Mouse (Mus musculus) embryonic facial prominence, embryonic 15.5 days (tissue): ENCODE measurements around the gene Cyp19a1. TPM values are rescaled to one million over a fixed set of nuclear protein-coding genes. Genes with fewer than 3 reads are reported as not detected.

Source experiments
- ATAC-seq: fragments of 200-750 bp; cut with Nextera tagmentation; 2 replicates; pipeline ENCODE4 v1.8.0; 2017; ENCODE audit warnings: low read depth, moderate TSS enrichment; ENCODE audit not compliant: insufficient number of reproducible peaks, low FRiP score, low TSS enrichment
- H3K27ac ChIP-seq: fragments of 300-500 bp; sonication (generic); replicated peaks from 2 replicates; pipeline ENCODE4 v1.5.1; 2015; ENCODE audit warnings: mild to moderate bottlenecking, inconsistent platforms
- H3K27me3 ChIP-seq: fragments of 300-500 bp; sonication (generic); 2 replicates; pipeline ENCODE4 v1.6.1; 2015; ENCODE audit warnings: inconsistent platforms
- H3K36me3 ChIP-seq: fragments of 300-500 bp; sonication (generic); 2 replicates; pipeline ENCODE4 v1.6.1; 2015; ENCODE audit warnings: mild to moderate bottlenecking, inconsistent platforms
- H3K4me1 ChIP-seq: fragments of 300-500 bp; sonication (generic); 2 replicates; pipeline ENCODE4 v1.6.1; 2015; ENCODE audit warnings: inconsistent platforms
- H3K4me2 ChIP-seq: fragments of 300-500 bp; sonication (generic); replicated peaks from 2 replicates; pipeline ENCODE4 v1.6.1; 2015; ENCODE audit warnings: mild to moderate bottlenecking, inconsistent platforms
- H3K4me3 ChIP-seq: fragments of 300-500 bp; sonication (generic); replicated peaks from 2 replicates; pipeline ENCODE4 v1.5.1; 2015; ENCODE audit warnings: mild to moderate bottlenecking, inconsistent platforms
- H3K9ac ChIP-seq: fragments of 300-500 bp; sonication (generic); 2 replicates; pipeline ENCODE4 v1.6.1; 2015; ENCODE audit warnings: inconsistent platforms
- H3K9me3 ChIP-seq: fragments of 300-500 bp; sonication (generic); replicated peaks from 2 replicates; pipeline ENCODE4 v1.6.1; 2016; ENCODE audit warnings: inconsistent platforms
- WGBS: fragments of 180-500 bp; shearing (Covaris S2); methylation state at CpG from one replicate; pipeline ENCODE4 v1.1.7; 2015; 5-methylcytosine and 5-hydroxymethylcytosine counted together
- polyA plus RNA-seq: library from polyadenylated mRNA; unstranded; fragments of >200 nt; fragmentation: Nextera tagmentation; extraction: Ambion mirVana; gene quantifications from 2 replicates; pipeline ENCODE4 v1.2.1, GENCODE M21; 2015

Cyp19a1 gene
- polyA plus RNA-seq, 1 experiment from 2014 or later: not detected

DNA sequence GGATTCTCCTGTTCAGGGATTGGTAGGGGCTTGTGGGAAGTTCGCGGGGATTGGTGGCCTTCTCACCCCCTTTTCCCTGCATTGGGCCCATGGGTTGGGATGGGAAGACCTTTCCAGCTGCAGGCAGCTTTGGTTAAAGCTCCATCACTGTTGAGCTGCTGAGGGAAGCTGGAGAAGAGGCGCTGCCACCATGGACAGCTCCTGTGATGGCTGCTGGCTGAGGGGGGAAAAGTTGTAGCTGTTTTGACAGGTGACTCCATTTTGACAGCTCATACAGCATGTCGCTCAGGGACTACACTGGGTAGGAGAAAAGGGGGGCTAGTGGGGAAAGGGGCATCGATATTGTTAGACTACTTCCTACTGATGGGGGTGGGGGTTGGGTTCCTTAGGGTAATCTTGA is 3.0 kb upstream of the Cyp19a1 start:
- H3K4me1 ChIP-seq: no peaks in the 10 kb centered on the region
- H3K4me3 ChIP-seq: no peak overlapping the region
- no peak overlapping the region for H3K4me2 ChIP-seq
- no peaks in the 10 kb centered on the region for H3K36me3 ChIP-seq
- H3K9ac ChIP-seq: no peak overlapping the region
- ATAC-seq: no peak
- H3K27ac ChIP-seq: no peak overlapping the region
- H3K27me3 ChIP-seq: no peaks in the 10 kb centered on the region
- WGBS: 35% methylated on average over 5 of the region's 5 CpGs
- H3K9me3 ChIP-seq: no peaks in the 10 kb centered on the region

GRCm38 (mm10) chr9:54269987-54270386 is 2.1 kb upstream of the Cyp19a1 start:
- Histone ChIP-seq H3K4me3 (no peak overlapping the region), H3K4me2 (no peak overlapping the region), H3K9ac (no peak overlapping the region), H3K36me3 (no peaks in the 10 kb centered on the region), H3K27ac (no peak overlapping the region), H3K4me1 (no peaks in the 10 kb centered on the region), H3K27me3 (no peaks in the 10 kb centered on the region), H3K9me3 (no peaks in the 10 kb centered on the region)
- no peak for ATAC-seq
- 71% methylated on average over 6 of the region's 6 CpGs for WGBS

- Histone ChIP-seq H3K9me3 (no peaks in the 10 kb centered on the region), H3K27ac (no peak overlapping the region), H3K27me3 (no peaks in the 10 kb centered on the region), H3K4me2 (no peak overlapping the region), H3K4me3 (no peak overlapping the region), H3K4me1 (no peaks in the 10 kb centered on the region), H3K36me3 (no peaks in the 10 kb centered on the region), H3K9ac (no peak overlapping the region)
- WGBS: 71% methylated on average over 4 of the region's 4 CpGs
- ATAC-seq: no peak
Measured at GRCm38 (mm10) chr9:54264754-54265153, 3.2 kb downstream of the Cyp19a1 start.

DNA sequence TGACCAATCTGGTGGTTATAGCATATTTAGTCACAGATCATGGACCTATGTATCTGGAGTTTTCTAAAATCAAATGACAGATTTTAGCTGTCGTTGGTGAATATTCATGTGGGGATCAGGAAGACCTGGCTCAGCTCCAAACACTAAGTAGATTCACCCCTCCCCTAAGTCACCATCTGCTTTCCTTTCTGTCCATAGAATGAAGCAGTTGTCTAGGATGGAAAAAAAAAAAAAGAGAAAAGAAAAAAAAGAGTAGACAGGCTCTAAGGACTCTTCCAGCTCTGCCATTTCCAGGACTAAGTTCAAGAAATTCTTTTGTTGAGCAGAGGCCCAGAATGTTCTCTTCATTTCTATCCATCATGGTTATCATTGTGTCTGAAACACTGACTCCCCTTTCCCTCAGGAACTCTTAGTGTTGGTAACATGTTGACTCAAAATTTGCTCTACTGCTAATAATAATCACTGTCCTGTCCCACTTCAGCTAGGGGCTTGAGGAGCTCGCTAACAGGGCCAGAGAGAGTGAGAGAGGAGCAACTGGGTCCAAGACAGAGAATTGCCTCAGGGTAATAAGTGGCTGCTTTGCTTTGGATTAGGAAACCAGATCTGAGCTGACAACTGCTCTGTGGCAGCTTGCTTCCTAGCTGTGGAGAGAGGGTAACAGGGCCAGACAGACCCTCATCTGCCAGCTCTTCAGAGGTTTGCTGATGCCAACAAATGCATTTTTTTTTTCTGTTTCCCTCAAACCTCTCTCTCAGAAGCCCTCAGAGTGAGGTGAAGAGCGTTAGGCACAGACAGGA is 22.8 kb downstream of the Cyp19a1 start:
- ATAC-seq: no peak
- no peaks in the 10 kb centered on the region for H3K36me3 ChIP-seq
- H3K27me3 ChIP-seq: no peaks in the 10 kb centered on the region
- no peak overlapping the region for H3K4me3 ChIP-seq
- H3K9me3 ChIP-seq: no peaks in the 10 kb centered on the region
- H3K4me1 ChIP-seq: peaks cover 7% of the 10 kb centered on the region
- no peak overlapping the region for H3K27ac ChIP-seq
- no peak overlapping the region for H3K9ac ChIP-seq
- H3K4me2 ChIP-seq: no peak overlapping the region
- WGBS: 41% methylated on average over 3 of the region's 3 CpGs

GRCm38 (mm10) chr9:54227580-54227979 is 40.3 kb downstream of the Cyp19a1 start:
- H3K9ac ChIP-seq: no peak overlapping the region
- no peaks in the 10 kb centered on the region for H3K4me1 ChIP-seq
- no peak overlapping the region for H3K4me3 ChIP-seq
- no peaks in the 10 kb centered on the region for H3K9me3 ChIP-seq
- no peak for ATAC-seq
- no peaks in the 10 kb centered on the region for H3K27me3 ChIP-seq
- H3K27ac ChIP-seq: no peak overlapping the region
- no peak overlapping the region for H3K4me2 ChIP-seq
- 39% methylated on average over 6 of the region's 6 CpGs for WGBS
- H3K36me3 ChIP-seq: no peaks in the 10 kb centered on the region

- no peak overlapping the region for H3K27ac ChIP-seq
- H3K36me3 ChIP-seq: no peaks in the 10 kb centered on the region
- no peak for ATAC-seq
- no peak overlapping the region for H3K4me3 ChIP-seq
- H3K9ac ChIP-seq: no peak overlapping the region
- no peaks in the 10 kb centered on the region for H3K4me1 ChIP-seq
- H3K9me3 ChIP-seq: no peaks in the 10 kb centered on the region
- no peaks in the 10 kb centered on the region for H3K27me3 ChIP-seq
- H3K4me2 ChIP-seq: no peak overlapping the region
- WGBS: 64% methylated on average over 5 of the region's 5 CpGs
Measured at GRCm38 (mm10) chr9:54216511-54216910, 51.4 kb downstream of the Cyp19a1 start.

GRCm38 (mm10) chr9:54214881-54215280 is 53.0 kb downstream of the Cyp19a1 start:
- H3K4me2 ChIP-seq: no peak overlapping the region
- H3K9me3 ChIP-seq: no peaks in the 10 kb centered on the region
- no peak overlapping the region for H3K9ac ChIP-seq
- no peaks in the 10 kb centered on the region for H3K27me3 ChIP-seq
- H3K4me3 ChIP-seq: no peak overlapping the region
- WGBS: 79% methylated on average over 9 of the region's 9 CpGs
- no peak for ATAC-seq
- H3K36me3 ChIP-seq: no peaks in the 10 kb centered on the region
- H3K27ac ChIP-seq: no peak overlapping the region
- H3K4me1 ChIP-seq: no peaks in the 10 kb centered on the region

GRCm38 (mm10) chr9:54194790-54195189 is 73.1 kb downstream of the Cyp19a1 start:
- H3K4me2 ChIP-seq: no peak overlapping the region
- H3K27me3 ChIP-seq: no peaks in the 10 kb centered on the region
- ATAC-seq: no peak
- H3K27ac ChIP-seq: no peak overlapping the region
- 73% methylated on average over 5 of the region's 5 CpGs for WGBS
- H3K4me3 ChIP-seq: no peak overlapping the region
- H3K9me3 ChIP-seq: no peaks in the 10 kb centered on the region
- no peak overlapping the region for H3K9ac ChIP-seq
- H3K4me1 ChIP-seq: no peaks in the 10 kb centered on the region
- H3K36me3 ChIP-seq: no peaks in the 10 kb centered on the region

DNA sequence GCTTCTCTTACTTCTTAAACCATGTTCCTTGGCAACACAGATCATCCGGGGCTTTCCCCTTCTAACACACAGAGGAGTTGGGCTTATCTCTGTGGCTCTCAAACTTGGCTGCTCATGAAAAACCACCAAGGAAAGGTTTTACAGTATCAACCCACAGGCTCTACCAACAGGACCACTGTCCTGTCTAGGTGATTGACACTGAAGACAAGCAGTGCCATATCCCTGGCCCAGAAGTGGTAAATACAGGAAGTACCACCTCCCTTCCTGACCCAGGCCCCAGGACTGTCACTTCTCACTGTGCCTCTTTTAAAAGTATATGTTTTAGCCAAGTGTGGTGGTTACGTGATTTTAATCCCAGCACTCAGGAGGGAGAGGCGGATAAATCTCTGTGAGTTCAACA is 76.5 kb downstream of the Cyp19a1 start:
- Histone ChIP-seq H3K36me3 (no peaks in the 10 kb centered on the region), H3K9ac (no peak overlapping the region), H3K27me3 (no peaks in the 10 kb centered on the region), H3K4me3 (no peak overlapping the region), H3K9me3 (no peaks in the 10 kb centered on the region), H3K4me1 (no peaks in the 10 kb centered on the region), H3K4me2 (no peak overlapping the region), H3K27ac (no peak overlapping the region)
- ATAC-seq: no peak
- 83% methylated on average over 3 of the region's 3 CpGs for WGBS

- no peak for ATAC-seq
Measured at GRCm38 (mm10) chr9:54182484-54182883, 85.4 kb downstream of the Cyp19a1 start.

GRCm38 (mm10) chr9:54181330-54181729 is 86.6 kb downstream of the Cyp19a1 start:
- H3K9ac ChIP-seq: no peak overlapping the region
- H3K27me3 ChIP-seq: no peaks in the 10 kb centered on the region
- no peak overlapping the region for H3K27ac ChIP-seq
- no peak for ATAC-seq
- 18% methylated on average over 2 of the region's 2 CpGs for WGBS
- H3K4me1 ChIP-seq: no peaks in the 10 kb centered on the region
- H3K4me3 ChIP-seq: no peak overlapping the region
- no peak overlapping the region for H3K4me2 ChIP-seq
- no peaks in the 10 kb centered on the region for H3K9me3 ChIP-seq
- no peaks in the 10 kb centered on the region for H3K36me3 ChIP-seq

More at GRCm38 (mm10) chr9:54182484-54182883, 85.4 kb downstream of the Cyp19a1 start:
- Histone ChIP-seq H3K27me3 (no peaks in the 10 kb centered on the region), H3K36me3 (no peaks in the 10 kb centered on the region), H3K27ac (no peak overlapping the region), H3K9me3 (no peaks in the 10 kb centered on the region), H3K4me2 (no peak overlapping the region), H3K4me1 (no peaks in the 10 kb centered on the region), H3K4me3 (no peak overlapping the region), H3K9ac (no peak overlapping the region)
- 84% methylated on average over 7 of the region's 7 CpGs for WGBS

GRCm38 (mm10) chr9:54180216-54180615 is 87.7 kb downstream of the Cyp19a1 start:
- no peak; the same call in 1 of the 2 replicates for ATAC-seq
- 56% methylated on average over 17 of the region's 17 CpGs for WGBS
- Histone ChIP-seq H3K36me3 (no peaks in the 10 kb centered on the region), H3K9ac (no peak overlapping the region), H3K27ac (no peak overlapping the region), H3K9me3 (no peaks in the 10 kb centered on the region), H3K4me2 (peak overlapping the region; percentile 28; the same call in 1 of the 2 replicates), H3K27me3 (no peaks in the 10 kb centered on the region), H3K4me1 (no peaks in the 10 kb centered on the region), H3K4me3 (no peak overlapping the region)
